Mouse (Mus musculus) lung, postnatal 25 days (tissue): ENCODE results near the gene Mfrp.

Experiments
- DNase-seq: peaks from one replicate; pipeline ENCODE4 v3.0.0; 2022; ENCODE audit warnings: low spot score

The Mfrp gene

DNA sequence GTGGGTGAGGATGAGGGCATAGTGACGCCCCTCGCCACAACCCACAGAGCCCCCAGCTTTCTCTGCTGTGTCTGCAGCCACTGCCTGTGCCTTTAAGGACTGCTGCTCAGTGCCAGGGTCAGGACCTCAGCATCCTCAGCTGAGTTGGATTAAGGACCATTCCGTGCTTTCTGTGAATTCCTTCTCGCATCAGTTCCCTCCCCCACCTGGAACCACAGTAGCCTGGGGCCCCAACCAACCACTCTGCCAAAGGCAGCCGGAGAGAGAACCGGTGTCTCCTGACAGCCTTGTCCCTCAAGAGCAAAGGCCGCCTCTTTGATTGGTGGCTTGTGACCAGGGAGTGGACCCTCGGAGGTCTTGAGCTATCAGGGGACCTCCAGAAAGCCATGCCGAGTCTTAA is at the start of gene Mfrp:
Gene Mfrp (plus strand): TSS at position 240 of the 400 bp plus-strand sequence.
- DNase-seq = no peak

DNA sequence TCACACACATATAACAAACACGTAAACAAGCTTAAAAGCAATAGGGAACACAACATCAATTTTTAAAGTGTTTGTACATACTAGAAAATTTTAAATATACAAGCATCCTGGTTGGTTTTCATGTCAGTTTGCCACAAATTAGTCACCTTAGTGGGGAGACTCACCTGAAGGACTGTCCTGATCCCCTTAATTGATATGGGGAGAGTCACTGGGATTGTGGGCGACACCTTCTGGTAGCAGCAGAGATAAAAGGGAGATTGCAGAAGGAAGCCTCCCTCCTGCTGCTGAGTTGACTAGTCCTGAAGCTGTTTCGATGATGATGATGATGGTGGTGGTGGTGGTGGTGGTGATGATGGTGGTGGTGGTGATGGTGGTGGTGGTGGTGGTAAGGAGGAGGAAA is 48.7 kb upstream of the Mfrp start:
- no peak for DNase-seq

DNA sequence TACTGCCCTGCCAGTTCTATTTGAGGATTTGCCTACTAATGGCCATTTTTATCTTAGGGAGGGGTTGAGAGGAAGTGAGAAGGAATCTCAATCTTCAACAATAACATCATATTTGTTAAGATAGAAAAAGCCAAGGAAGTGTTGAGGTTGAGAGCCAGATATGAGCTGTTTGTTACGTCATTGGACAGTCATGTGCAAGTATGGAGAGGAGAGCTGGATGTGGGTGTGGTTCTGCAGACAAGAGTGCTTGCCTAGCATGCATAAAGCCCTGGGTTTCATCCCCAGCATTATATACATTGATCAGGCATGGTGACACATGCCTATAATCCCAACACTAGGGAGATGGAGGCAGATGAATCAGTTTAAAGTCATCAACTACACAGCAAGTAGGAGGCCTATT is 47.6 kb upstream of the Mfrp start:
- DNase-seq = no peak

GRCm38 (mm10) chr9:44058606-44059005 is 42.9 kb upstream of the Mfrp start:
- no peak for DNase-seq

DNA sequence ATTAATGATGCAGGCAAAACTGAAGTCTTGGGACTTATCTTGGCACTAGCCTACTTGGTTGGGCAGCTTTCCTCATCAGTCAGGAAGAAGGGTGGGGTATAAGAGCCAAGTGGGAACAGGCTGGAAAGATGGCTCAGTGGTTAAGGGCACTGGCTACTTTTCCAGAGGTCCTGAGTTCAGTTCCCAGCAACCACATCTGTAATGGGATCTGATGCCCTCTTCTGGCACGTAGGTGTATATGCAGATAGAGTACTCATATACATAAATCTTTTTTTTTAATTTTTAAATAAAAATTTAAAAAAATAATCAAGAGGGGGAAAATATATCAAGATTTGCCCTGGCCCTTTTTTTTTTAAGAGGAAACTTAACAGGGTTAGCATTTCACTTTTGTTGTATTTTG is 36.4 kb upstream of the Mfrp start:
- DNase-seq = no peak

- peak; percentile 98 for DNase-seq
Measured at GRCm38 (mm10) chr9:44066785-44067225, 34.7 kb upstream of the Mfrp start, which contains the start of gene Usp2. TSS of gene Usp2 (plus strand) at chr9:44067021.

DNA sequence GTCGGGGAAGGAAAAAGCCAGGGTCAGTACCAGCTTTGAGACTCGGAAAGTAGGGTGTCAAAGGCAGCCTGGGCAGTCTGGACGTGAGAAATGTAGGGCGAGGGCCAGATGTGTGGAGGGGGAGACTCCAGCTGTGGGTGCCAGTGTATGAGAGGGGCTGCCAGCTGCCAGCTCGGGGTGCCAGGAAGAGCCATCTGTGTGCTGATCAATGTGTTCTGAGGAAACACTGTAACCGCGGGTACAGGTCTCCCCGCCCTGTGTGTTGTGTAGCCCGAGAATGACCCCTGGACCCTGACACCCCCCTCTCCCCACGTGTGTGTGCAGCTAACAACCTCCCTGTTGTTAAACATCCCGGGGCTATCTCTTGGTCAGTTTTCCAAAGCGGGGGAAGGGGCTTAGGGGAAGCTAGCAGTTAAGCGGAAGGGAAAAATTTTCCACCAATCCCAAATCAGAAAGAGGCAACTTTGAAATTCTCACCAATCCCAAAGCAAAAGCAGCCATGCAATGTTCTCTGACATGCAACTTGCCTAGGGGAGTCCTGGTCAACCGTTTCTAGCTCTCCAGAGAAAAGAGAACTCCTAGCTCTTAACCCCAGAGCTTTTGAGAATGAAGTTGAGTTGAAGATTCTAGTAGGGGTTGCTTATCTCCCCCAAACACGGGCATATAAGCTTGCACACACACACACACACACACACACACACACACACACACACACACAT is 34.1 kb upstream of the Mfrp start:
- DNase-seq = no peak

- no peak for DNase-seq
Measured at GRCm38 (mm10) chr9:44067960-44068330, 33.6 kb upstream of the Mfrp start.

- DNase-seq = no peak
Measured at GRCm38 (mm10) chr9:44069252-44069651, 32.3 kb upstream of the Mfrp start.

- no peak for DNase-seq
Measured at GRCm38 (mm10) chr9:44070113-44070843, 31.3 kb upstream of the Mfrp start.

GRCm38 (mm10) chr9:44070844-44071231 is 30.7 kb upstream of the Mfrp start:
- DNase-seq = no peak

DNA sequence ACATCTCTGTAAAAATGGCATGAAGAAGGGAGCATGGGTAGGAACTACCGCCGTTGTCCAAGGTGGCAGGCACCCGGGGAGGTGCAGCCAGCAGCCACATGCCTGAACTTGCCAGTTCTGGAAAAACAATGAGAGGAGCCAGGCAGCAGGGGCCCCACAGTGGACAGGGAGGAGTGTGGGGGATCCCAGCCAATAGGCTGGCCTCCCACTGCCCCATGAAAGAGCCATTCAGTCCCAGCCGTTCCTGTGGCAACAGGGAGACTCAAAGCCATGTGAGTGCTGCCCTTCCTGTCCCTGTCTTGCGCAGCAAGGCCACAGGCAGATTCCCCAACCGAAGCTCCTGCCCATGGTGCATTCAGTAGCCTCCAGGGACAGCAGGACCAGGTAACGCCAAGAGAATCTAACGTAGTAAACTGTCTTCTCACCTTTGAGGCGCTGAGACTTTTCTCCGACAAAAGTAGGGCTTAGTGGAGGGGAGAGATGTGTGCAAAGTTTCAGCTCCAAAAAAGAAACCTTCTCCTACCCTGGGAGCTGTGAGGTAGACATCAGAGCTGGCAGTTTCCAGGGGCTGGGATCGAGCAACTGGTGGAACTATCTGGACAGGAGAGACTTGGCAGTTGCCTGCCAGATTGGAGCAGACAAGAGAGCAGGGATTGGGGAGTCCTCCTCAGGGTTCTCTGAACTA is 29.5 kb upstream of the Mfrp start:
- no peak for DNase-seq

DNA sequence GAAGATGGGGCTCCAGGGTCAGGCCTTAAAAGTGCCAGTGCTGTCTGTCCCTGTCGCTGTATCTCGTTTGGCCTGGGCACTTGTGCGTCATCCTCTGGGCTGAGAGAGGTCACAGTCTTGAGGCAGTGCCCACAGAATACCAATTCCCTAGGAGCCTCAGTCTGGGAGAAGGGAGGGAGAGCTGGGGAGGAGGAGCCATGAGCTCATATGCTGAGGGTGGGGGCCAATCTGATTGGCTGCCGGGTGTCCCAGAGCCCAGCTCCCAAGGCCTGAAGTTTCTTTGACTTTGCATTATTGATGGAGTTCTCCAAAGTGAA is 29.0 kb upstream of the Mfrp start:
- no peak for DNase-seq

GRCm38 (mm10) chr9:44073115-44073514 is 28.4 kb upstream of the Mfrp start:
- no peak for DNase-seq

- DNase-seq = no peak
Measured at GRCm38 (mm10) chr9:44074395-44075275, 26.9 kb upstream of the Mfrp start.

DNA sequence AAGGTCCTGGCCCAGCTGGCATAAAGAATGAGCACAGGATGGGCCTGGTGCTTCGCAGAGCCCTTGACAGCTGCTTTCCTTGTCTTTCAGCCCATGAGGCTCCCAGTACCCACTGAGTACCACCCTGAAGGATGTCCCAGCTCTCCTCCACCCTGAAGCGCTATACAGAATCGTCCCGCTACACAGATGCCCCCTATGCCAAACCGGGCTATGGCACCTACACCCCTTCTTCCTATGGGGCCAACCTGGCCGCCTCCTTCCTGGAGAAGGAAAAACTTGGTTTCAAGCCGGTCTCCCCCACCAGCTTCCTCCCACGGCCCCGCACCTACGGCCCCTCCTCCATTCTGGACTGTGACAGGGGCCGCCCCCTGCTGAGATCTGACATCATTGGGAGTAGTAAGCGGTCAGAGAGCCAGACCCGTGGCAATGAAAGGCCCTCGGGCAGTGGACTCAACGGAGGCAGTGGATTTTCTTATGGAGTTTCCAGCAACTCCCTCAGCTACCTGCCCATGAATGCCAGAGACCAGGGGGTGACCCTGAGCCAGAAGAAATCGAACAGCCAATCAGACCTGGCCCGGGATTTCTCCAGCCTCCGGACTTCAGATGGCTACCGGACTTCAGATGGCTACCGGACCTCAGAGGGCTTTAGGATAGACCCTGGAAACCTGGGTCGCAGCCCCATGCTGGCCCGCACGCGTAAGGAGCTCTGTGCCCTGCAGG is 26.1 kb upstream of the Mfrp start:
- DNase-seq = no peak

DNA sequence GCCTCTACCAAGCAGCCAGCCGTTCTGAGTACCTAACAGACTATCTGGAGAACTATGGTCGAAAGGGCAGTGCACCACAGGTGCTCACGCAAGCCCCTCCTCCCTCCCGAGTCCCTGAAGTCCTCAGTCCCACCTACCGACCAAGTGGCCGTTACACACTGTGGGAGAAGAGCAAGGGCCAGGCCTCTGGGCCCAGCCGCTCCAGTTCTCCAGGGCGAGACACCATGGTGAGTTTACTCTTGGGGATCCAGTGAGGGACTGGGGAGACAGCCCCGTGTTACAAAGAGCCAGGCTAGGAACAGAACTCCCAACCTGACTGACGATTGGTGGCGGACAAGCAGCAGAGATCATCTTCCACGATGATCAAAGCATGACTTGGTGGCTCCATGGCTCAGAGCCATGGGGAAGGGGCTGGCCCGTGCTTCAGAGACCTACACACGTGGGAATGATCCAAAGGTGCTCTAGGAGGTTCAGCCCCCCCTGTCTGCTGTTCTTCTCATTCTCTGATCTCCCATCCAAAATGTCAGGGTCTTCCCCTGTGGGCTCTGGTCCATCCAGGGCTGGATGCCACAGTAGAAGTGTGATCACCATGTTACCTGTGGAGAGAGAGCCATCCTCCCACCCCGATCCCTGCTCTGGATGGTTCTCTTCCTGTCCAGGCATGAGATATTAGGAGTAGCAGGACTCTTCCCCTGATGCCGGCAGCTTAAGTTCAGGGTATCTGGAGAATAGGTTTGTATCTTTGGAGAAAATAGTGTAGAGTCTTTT is 25.3 kb upstream of the Mfrp start:
- DNase-seq = no peak

DNA sequence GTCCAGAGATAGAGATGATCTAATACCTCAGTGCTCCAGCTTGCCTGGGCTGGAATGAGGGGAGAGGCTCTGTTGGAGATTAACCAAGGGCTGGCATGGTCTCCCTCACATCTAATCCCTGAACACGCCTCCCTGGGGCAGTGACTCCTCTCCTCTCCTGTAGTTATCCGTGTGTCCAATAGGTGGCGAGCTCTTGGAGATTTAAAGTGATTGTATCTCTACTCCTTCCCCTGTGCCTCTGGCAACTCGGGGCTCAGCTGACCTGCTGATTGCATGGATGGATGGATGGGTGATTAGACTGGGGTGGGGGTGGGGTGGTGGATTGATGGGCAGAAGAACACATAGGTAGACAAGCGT is 24.8 kb upstream of the Mfrp start:
- peak; percentile 72 for DNase-seq

GRCm38 (mm10) chr9:44077266-44077910 is 24.1 kb upstream of the Mfrp start:
- no peak for DNase-seq

DNA sequence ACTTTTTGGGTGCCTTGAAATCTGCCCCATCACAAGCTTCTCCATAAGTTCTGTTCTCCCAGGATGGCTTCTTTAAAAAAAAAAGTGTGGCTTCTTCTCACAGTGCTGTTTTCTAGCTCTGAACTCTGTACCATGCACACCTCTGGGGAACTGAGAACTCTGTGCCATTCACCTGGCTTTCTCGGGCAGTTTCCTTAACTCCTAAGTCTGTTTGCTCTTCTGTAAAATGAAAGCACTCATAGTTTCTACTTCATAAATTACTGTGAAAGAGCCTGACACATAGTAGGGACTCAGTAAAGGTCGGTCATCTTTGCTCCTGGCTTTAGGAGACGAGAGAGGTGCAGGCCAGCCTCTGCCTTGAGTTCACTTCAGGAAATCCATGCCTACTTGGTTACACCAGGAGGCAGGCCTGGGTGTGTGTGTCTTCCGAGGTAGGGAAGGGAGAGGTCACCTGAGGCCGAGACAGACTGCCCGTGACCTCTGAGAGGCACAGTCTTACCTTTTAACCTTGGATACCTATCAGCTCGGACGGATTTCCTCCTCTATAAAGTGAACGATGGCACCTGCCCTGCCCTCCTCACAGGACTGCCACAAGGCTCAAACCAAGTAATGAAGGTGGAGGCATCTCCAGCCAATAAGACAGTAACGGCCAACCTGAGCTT is 23.3 kb upstream of the Mfrp start:
- DNase-seq = no peak
